Mouse (Mus musculus): ENCODE results near the gene Bcl3. TPM values are rescaled to one million over a fixed set of nuclear protein-coding genes. Genes with fewer than 3 reads are reported as not detected.
A peak's percentile ranks its signal among the peaks of the same experiment; 100 is the strongest.

Gene Bcl3
- 10 to 100 TPM; 16.0 to 20.5 TPM for polyA plus RNA-seq (2017; shearing (Covaris generic))

DNA sequence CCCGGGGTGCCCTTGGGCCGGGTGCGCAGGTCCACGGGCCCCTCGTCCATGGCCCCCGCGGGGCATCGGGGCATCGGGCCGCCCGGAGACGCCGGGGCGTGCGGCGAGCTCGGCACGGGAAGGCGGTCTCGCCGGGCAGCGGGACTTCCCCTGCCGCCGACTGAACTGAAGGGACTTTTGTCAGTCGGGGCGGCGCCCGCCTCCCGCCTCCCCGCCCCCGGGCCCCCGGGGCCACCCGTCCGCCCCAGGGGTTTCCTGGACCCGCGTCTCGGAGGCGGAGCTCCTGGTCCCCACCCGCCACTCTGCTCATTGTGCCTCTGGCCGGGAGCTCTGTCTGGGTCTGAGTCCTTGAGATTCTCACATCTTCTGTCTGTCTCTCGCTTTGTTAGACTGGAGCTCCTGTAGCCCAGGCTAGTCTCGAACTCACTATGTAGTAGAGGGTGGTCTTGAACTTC, at the start of gene Bcl3:
Gene Bcl3, minus strand, starts transcription at position 167 of the 455 bp plus-strand sequence.
- ATAC-seq, result peak; percentile 50

GRCm38 (mm10) chr7:19871943-19872601, 49.5 kb upstream of the Bcl3 start:
- no peak for ATAC-seq

- peak; percentile 77 for ATAC-seq
Observed at GRCm38 (mm10) chr7:19871137-19871621, 48.6 kb upstream of the Bcl3 start.

- no peak for ATAC-seq
Observed at GRCm38 (mm10) chr7:19867751-19868399, 45.3 kb upstream of the Bcl3 start.

DNA sequence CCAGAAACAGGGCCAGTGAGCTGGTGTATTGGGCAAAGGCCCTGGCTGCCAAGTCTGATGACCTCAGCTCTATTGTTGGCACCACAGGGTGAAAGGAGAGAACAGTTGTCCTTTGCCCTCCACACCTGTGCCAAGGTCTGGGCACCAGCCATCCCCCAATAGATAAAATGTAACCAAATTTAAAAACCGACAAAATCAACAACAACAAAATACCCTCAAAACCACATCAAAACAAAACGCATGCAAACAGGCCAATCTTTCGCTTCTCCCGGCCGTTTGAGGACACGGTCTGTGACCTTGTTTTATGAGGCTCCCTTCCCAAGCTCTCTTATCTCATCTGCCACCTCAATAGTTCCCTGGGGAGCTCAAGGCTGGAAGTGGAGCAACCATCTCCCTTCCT, 43.9 kb upstream of the Bcl3 start:
- no peak for ATAC-seq

- no peak for ATAC-seq
Observed at GRCm38 (mm10) chr7:19865246-19866036, 42.9 kb upstream of the Bcl3 start.

DNA sequence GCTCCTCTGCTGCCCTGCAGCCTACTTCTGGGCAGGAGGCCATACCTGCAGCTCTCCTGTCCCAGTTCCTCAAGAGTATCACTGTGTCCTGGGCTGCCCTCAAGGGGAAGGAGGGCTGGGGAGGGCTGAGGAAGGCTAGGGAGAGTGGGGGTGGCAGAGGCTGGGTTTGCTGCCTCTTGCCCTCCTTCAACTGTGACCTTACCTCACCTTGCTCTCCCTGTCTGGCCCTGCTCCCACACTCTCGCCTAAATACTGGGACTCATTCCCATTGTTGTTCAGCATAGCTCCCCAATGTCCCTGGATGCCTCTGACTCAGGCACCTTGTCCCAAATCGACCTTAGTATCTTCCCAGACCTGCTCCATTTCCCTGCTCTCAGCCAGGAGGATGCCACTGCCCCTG, 41.7 kb upstream of the Bcl3 start:
- ATAC-seq, result no peak

- ATAC-seq, result no peak
Observed at GRCm38 (mm10) chr7:19861199-19861598, 38.6 kb upstream of the Bcl3 start, which contains the start of gene Ceacam16. Gene Ceacam16 (minus strand): TSS chr7:19861299.

DNA sequence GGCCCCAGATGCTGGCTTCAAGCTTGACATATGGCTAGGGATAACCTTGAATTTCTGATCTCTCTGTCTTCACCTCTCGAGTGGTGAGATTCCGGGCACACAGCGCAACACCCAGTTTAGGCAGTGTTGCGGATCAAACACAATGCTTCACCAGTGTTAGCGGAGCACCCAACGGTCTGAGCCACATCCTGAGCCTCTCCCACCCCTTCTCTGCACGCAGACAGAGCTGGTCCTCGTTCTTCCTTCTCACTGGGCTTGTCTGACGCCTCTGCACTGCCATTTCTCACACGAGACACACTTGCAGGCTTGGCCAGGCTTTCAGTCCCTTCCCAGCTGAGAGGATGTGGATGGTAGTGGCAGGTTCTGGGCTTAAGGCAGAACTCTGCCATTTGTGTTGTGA, 37.2 kb upstream of the Bcl3 start:
- ATAC-seq, result no peak

DNA sequence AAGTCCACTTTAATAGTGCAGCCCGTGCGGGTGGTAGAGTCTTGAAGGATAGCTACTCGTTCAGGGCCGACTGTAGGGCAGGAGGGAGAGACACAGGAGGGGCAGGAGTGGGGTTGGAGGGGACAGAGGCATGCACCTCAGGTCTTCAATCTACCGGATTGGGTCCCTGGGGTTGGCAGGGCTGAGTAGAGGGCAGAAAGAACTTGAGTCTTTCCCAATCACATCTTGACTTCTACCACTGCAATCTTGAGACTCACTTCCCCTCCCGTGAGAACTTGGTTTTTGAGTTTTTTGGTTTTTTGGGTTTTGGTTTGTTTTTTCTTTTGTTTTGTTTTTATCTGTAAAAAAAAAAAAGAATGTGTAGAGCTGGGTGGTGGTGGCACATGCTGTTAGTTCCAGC, 33.7 kb upstream of the Bcl3 start:
- no peak for ATAC-seq

DNA sequence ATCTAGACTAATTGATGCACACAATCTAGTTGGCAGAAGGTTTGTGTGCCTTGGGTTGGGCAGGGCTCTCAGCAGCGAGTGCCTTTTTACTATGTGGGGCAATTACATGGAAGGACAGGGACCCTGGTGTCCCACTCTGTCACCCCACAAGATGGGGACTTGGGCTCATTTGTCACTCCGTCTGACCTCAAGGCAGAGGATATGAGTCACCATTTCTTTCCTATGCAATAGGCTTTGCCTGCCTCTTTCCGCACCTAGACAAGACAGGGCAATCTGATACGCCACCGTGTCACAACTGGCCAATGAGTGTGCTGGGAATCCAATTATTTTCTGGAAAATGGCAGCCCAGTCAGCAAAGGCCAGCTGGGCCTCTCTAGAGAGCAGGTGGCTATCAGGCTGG, 33.1 kb upstream of the Bcl3 start:
- ATAC-seq, result peak; percentile 82

- ATAC-seq, result no peak
Observed at GRCm38 (mm10) chr7:19853526-19853925, 31.0 kb upstream of the Bcl3 start.

GRCm38 (mm10) chr7:19851858-19852570, 29.4 kb upstream of the Bcl3 start, which contains the start of gene Gm19345:
Gene Gm19345 (plus strand): TSS chr7:19852003.
- peak; percentile 29 for ATAC-seq

DNA sequence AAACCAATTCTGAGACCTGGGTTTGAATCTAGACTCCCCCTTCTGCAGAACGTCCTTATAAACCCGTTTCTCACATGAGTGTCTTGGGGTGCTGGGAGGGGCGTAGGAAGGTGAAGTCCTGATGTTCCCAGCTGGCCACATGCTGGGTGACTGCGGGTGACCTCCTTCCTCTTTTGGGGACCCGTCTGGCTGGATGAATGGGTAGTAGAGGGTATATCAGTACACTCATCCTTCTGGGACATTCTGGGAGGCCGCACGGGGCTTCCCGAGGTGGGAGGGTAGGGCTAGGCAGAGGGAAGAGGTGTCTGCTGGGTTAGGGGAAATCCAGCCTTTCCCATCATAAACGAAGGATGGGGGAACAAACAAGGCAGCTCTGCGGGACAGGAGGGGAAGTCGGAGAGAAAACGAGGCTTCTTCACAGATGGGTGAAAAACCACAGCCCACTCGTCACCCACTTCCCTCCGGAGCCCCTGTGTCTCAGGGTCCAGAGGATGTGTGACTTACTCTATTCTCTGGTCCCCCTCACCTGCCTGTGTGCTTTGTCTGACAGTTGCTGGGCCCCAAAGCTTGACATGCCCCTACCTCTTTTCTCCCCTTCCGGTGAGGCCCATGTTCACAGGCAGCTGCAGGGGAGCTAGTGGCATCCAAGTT, 22.1 kb upstream of the Bcl3 start:
- peak; percentile 64 for ATAC-seq

GRCm38 (mm10) chr7:19843561-19843960, 21.0 kb upstream of the Bcl3 start:
- peak; percentile 71 for ATAC-seq

GRCm38 (mm10) chr7:19842885-19843504, 20.4 kb upstream of the Bcl3 start:
- ATAC-seq, result no peak

DNA sequence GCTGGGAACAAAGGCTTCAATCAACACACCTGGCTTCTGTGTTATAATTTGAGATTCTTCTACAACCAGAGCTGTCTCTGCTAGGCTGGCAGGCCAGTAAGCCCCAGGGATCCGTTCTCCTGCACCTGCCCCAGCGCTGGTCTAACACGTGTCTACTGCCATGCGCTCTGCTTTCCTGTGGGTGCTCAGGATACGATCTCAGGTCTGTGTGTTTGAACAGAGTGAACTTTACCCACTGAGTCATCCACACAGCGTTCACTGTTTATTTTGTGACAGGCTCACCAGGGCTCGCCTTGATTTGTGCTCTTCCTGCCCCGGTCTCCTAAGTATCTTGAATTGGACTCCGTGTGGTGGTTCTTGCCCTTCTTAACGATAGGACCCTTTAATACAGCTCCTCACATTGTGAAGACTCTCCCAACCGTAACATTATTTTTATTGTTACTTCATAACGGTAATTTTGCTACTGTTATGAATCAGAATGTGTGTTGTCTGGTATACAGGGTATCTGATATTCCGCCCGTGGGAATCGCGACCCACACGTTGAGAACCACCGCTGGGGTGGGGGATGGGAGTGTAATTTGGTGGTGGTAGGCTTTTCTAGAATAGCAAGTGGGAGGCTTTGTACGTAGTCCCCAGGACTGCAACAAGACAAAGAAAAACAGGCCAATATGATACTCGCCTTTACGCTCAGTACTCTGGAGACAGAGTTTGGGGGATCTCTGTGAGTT, 19.3 kb upstream of the Bcl3 start:
- ATAC-seq, result peak; percentile 27

GRCm38 (mm10) chr7:19840936-19841335, 18.4 kb upstream of the Bcl3 start:
- ATAC-seq, result no peak

DNA sequence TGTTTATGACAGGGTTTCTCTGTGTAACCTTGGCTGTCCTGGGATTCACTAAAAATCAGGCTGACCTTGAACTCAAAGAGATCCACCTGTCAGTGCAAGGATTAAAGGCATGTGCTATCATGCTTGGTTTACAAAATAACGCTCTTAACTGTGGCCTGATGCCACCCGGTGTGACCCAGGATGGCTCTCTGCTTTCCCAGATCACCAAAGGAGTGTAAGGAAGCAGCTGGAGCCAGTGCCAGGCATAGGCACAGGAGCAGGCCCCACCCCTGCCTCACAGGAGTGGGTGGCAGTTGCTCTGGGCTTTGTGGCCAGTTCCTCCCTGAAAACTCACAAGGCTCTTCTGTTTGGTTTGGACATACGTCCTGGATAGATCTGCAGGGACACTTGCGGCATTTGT, 17.8 kb upstream of the Bcl3 start:
- no peak for ATAC-seq

DNA sequence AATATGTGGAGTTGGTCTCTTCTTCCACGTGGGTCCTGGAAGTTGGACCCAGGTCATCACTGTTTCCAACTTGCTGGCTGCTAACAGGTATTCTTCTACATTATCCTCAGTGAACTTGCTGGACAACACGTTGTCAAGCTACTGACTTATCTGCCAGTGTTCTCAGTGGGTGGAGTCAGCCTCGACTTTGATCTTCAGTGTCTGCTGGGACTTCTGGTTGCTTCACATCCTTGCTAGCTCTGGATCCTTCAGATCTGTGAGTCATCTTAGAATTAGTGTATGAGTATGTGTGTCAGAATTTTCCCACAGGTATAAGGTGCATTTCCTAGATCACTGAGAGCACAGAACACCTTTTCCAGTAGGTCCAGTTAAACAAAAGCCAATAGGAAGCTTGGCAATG, 14.3 kb upstream of the Bcl3 start:
- peak; percentile 61 for ATAC-seq

GRCm38 (mm10) chr7:19834055-19834454, 11.5 kb upstream of the Bcl3 start:
- ATAC-seq, result no peak

Measured in CD4-positive, CD25-positive, alpha-beta regulatory T cell, adult 4 months (primary cell).